15 mouse cellular contexts compared by ENCODE assay signal in the genomic region with DNA sequence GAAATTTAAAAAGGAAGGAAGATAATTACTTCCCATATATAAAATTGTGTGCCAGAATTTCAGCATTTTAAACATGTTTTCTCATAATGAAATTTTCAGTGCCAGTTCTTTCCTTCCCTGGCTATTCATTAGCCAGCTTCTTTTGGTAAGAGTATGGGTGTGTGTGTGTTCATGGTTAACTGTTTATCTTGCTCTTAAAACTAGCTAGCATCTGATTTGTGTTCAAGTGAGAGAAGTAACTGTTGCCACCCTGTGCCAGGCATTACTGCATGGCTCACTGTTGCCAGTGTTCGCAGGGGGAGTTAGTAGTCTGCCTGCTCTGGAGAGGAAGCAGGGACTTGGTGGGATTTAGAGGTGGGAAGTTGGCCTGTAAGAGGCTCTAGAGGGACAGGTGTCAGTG.
DNase-seq lines count a peak whose midpoint lies in the region; ATAC-seq and TF ChIP-seq lines count a peak whose summit lies in the region.
"Had no signal": no experiment of that assay in that cellular context is flagged by ENCODE, and none has a peak within 500 bp of the region (broad histone marks: within the 10 kb centered on the region; RNA-seq: fewer than 3 reads in every experiment).

No protein-coding gene starts in this region.

- H3K27ac ChIP-seq in hindbrain, embryonic 13.5 days, result peak overlapping the region; percentile 48; the same call in 1 of the 2 replicates
- no peak overlapping the region for H3K27ac ChIP-seq in hindbrain, embryonic 11.5 days (ENCODE audit: low read depth, low read length)
- H3K27ac ChIP-seq in layer of hippocampus, adult 2 months, result peak overlapping the region; percentile 73
- H3K27ac ChIP-seq in neural tube, embryonic 15.5 days (replicated peaks), result 0 out of 2 replicates have a peak overlapping the region, but pooled peaks have one; percentile 0
- H3K27ac ChIP-seq: hindbrain, postnatal 0 days; liver, embryonic 15.5 days; midbrain, embryonic 13.5 days had no signal

- no peak for ATAC-seq in hindbrain, embryonic 13.5 days (ENCODE audit: low FRiP score)
- ATAC-seq in hindbrain, embryonic 11.5 days (ENCODE audit: low FRiP score), result no peak
- ATAC-seq in neural tube, embryonic 15.5 days (ENCODE audit: low FRiP score), result no peak
- ATAC-seq: forebrain, embryonic 14.5 days; hindbrain, postnatal 0 days; intestine, postnatal 0 days; midbrain, embryonic 13.5 days had no signal

- H3K9me3 ChIP-seq in hindbrain, embryonic 13.5 days, result no peaks in the 10 kb centered on the region
- no peaks in the 10 kb centered on the region for H3K9me3 ChIP-seq in hindbrain, embryonic 11.5 days (ENCODE audit: control insufficient read depth, low read length)
- H3K9me3 ChIP-seq in neural tube, embryonic 15.5 days (replicated peaks), result no peaks in the 10 kb centered on the region
- H3K9me3 ChIP-seq: liver, embryonic 15.5 days; midbrain, embryonic 13.5 days had no signal

- WGBS in hindbrain, embryonic 13.5 days, result 86% methylated on average over 1 of the region's 1 CpGs
- 68% methylated on average over 1 of the region's 1 CpGs for WGBS in hindbrain, embryonic 11.5 days
- WGBS in neural tube, embryonic 15.5 days, result 88% methylated on average over 1 of the region's 1 CpGs

- no peak overlapping the region for H3K4me3 ChIP-seq in hindbrain, embryonic 13.5 days
- H3K4me3 ChIP-seq in hindbrain, embryonic 11.5 days (ENCODE audit: low read depth, low read length), result no peak overlapping the region
- no peak overlapping the region for H3K4me3 ChIP-seq in layer of hippocampus, adult 2 months
- no peak overlapping the region for H3K4me3 ChIP-seq in neural tube, embryonic 15.5 days (replicated peaks)
- H3K4me3 ChIP-seq: liver, embryonic 15.5 days; midbrain, embryonic 13.5 days had no signal

- no peak for DNase-seq in hindbrain, embryonic 11.5 days (ENCODE audit: low spot score)
- DNase-seq in layer of hippocampus, adult 2 months (ENCODE audit: low spot score in 2 of 2), result no peak
- no peak for DNase-seq in layer of hippocampus, postnatal 14 days (ENCODE audit: low spot score in 2 of 2)
- DNase-seq in lung, postnatal 36 days, result peak; percentile 32
- no peak for DNase-seq in lung, postnatal 4 days
- DNase-seq: cerebellum, adult 8-10 months; thymus, postnatal 36 days had no signal

- H3K4me2 ChIP-seq in hindbrain, embryonic 13.5 days, result no peak overlapping the region
- no peak overlapping the region for H3K4me2 ChIP-seq in hindbrain, embryonic 11.5 days (replicated peaks; ENCODE audit: low read depth, low read length)
- no peak overlapping the region for H3K4me2 ChIP-seq in neural tube, embryonic 15.5 days
- H3K4me2 ChIP-seq: heart, embryonic 11.5 days; liver, embryonic 15.5 days; midbrain, embryonic 13.5 days had no signal

- H3K9ac ChIP-seq in hindbrain, embryonic 13.5 days, result no peak overlapping the region
- H3K9ac ChIP-seq in hindbrain, embryonic 11.5 days (ENCODE audit: low read depth, low read length), result no peak overlapping the region
- no peak overlapping the region for H3K9ac ChIP-seq in neural tube, embryonic 15.5 days (replicated peaks)
- H3K9ac ChIP-seq: liver, embryonic 15.5 days; midbrain, embryonic 13.5 days had no signal

- no peaks in the 10 kb centered on the region for H3K27me3 ChIP-seq in hindbrain, embryonic 13.5 days
- H3K27me3 ChIP-seq in hindbrain, embryonic 11.5 days (ENCODE audit: control insufficient read depth, insufficient read depth, low read length), result no peaks in the 10 kb centered on the region
- no peaks in the 10 kb centered on the region for H3K27me3 ChIP-seq in neural tube, embryonic 15.5 days (replicated peaks)
- H3K27me3 ChIP-seq: liver, embryonic 15.5 days; midbrain, embryonic 13.5 days had no signal

- peaks cover 19% of the 10 kb centered on the region for H3K36me3 ChIP-seq in hindbrain, embryonic 13.5 days
- 0 out of 2 replicates have a peak, but pooled peaks cover 3% of the 10 kb centered on the region for H3K36me3 ChIP-seq in hindbrain, embryonic 11.5 days (ENCODE audit: control insufficient read depth, insufficient read depth, low read length)
- H3K36me3 ChIP-seq in neural tube, embryonic 15.5 days, result peaks cover 15% of the 10 kb centered on the region

- H3K4me1 ChIP-seq in hindbrain, embryonic 13.5 days (replicated peaks), result peaks cover 30% of the 10 kb centered on the region
- H3K4me1 ChIP-seq in hindbrain, embryonic 11.5 days (replicated peaks; ENCODE audit: control insufficient read depth, insufficient read depth, low read length), result no peaks in the 10 kb centered on the region
- H3K4me1 ChIP-seq in neural tube, embryonic 15.5 days, result peaks cover 33% of the 10 kb centered on the region

- TF ChIP-seq CTCF in layer of hippocampus, adult 2 months (conservative IDR thresholded peaks at IDR 0.05), result no peak
